Mouse (Mus musculus): ENCODE results near the gene Fam219a.

DNA sequence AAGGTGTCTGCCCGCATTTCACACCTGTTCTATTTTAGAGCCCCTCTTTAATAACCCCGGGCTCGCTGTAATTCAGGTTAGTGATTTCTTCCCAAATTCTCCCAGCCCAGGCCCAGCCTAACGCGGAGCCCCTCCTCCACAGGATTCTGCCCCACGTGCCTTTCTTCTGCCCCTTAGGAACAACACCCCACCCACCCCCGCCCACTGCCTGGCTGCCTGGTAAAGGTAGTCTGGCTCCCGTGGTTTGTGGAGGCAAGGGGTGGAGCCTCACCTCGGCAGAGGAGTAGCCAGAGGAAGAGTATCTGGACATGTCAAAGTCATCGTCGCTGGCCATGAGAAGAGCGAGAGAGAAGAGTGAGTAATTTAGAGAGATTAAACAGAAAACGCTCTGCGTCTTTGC is 48.7 kb downstream of the Fam219a start:
- TF ChIP-seq CTCF (IDR thresholded peaks at IDR 0.05; ENCODE audit: insufficient read depth, low read depth, low read length) = no peak
- no peak for TF ChIP-seq POLR2A (IDR thresholded peaks at IDR 0.05; ENCODE audit: insufficient read depth, low read depth, low read length)
